Mouse (Mus musculus): ENCODE measurements around the gene 1700020A23Rik. TPM values are rescaled to one million over a fixed set of nuclear protein-coding genes. Genes with fewer than 3 reads are reported as not detected.

1700020A23Rik gene
- polyA plus RNA-seq, 2 experiments, result not detected

DNA sequence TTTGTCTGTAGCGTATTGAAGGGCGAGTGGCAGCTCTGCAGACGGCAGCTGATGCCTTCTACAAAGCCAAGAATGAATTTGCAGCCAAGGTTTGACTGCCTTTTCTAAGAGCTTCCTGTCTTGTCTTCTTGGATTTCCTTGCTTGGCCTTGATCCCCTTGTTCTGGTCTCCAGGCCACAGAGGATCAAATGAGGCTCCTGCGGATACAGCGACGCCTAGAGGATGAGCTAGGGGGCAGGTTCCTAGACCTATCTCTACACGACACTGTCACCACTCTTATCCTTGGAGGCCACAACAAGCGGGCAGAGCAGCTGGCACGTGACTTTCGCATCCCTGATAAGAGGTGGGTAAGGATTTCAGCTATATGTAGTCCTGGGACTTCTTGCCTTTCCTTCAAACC, 37.1 kb downstream of the 1700020A23Rik start:
- Histone ChIP-seq H3K27ac (replicated peaks; ENCODE audit: low read depth, low read length) (no peak overlapping the region), H3K27me3 (ENCODE audit: control insufficient read depth, insufficient read depth, low read length) (no peaks in the 10 kb centered on the region), H3K4me3 (replicated peaks; ENCODE audit: low read length) (no peak overlapping the region), H3K4me1 (ENCODE audit: control insufficient read depth, insufficient read depth, low read length) (no peaks in the 10 kb centered on the region), H3K9ac (ENCODE audit: low read depth, low read length, severe bottlenecking) (no peak overlapping the region), H3K4me2 (replicated peaks; ENCODE audit: low read depth, low read length, severe bottlenecking) (no peak overlapping the region), H3K9me3 (ENCODE audit: control insufficient read depth, low read length) (no peaks in the 10 kb centered on the region), H3K36me3 (ENCODE audit: control insufficient read depth, insufficient read depth, low read length) (peaks cover 76% of the 10 kb centered on the region)
- ATAC-seq (ENCODE audit: low FRiP score, low read depth) (no peak), DNase-seq (ENCODE audit: low spot score) (no peak)
- TF ChIP-seq POLR2A (IDR thresholded peaks at IDR 0.05; ENCODE audit: borderline replicate concordance, extremely low read depth, insufficient read depth, insufficient read length), result no peak
- WGBS, result 89% methylated on average over 10 of the region's 10 CpGs

DNA sequence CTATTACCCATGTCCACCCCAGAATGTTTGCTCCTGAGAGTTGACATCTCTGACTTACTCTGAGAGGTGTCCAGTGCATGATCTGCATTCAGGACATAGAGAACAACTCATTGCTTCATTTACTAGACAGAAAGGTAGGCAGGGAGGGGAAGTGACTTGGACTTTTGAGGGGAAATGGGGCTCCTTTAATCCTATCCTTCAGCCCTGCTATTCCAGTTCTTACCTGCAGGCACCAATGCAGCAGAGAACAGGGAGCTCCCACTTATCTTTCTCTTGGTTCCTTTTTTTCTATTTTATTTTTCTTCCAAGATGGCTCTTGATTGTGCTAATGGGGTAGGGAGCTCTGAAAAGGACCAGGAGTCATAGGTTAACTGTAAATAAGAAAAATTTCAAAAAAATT, 43.4 kb downstream of the 1700020A23Rik start:
- H3K4me1 ChIP-seq (ENCODE audit: control insufficient read depth, insufficient read depth, low read length), result peaks cover 13% of the 10 kb centered on the region
- no peaks in the 10 kb centered on the region for H3K9me3 ChIP-seq (ENCODE audit: control insufficient read depth, low read length)
- no peak for DNase-seq (ENCODE audit: low spot score)
- no peak overlapping the region for H3K27ac ChIP-seq (replicated peaks; ENCODE audit: low read depth, low read length)
- H3K36me3 ChIP-seq (ENCODE audit: control insufficient read depth, insufficient read depth, low read length), result peaks cover 15% of the 10 kb centered on the region
- no peak for ATAC-seq (ENCODE audit: low FRiP score, low read depth)
- TF ChIP-seq POLR2A (IDR thresholded peaks at IDR 0.05; ENCODE audit: borderline replicate concordance, extremely low read depth, insufficient read depth, insufficient read length), result no peak
- H3K4me2 ChIP-seq (replicated peaks; ENCODE audit: low read depth, low read length, severe bottlenecking), result no peak overlapping the region
- H3K9ac ChIP-seq (ENCODE audit: low read depth, low read length, severe bottlenecking), result no peak overlapping the region
- H3K4me3 ChIP-seq (replicated peaks; ENCODE audit: low read length), result no peak overlapping the region
- no peaks in the 10 kb centered on the region for H3K27me3 ChIP-seq (ENCODE audit: control insufficient read depth, insufficient read depth, low read length)

DNA sequence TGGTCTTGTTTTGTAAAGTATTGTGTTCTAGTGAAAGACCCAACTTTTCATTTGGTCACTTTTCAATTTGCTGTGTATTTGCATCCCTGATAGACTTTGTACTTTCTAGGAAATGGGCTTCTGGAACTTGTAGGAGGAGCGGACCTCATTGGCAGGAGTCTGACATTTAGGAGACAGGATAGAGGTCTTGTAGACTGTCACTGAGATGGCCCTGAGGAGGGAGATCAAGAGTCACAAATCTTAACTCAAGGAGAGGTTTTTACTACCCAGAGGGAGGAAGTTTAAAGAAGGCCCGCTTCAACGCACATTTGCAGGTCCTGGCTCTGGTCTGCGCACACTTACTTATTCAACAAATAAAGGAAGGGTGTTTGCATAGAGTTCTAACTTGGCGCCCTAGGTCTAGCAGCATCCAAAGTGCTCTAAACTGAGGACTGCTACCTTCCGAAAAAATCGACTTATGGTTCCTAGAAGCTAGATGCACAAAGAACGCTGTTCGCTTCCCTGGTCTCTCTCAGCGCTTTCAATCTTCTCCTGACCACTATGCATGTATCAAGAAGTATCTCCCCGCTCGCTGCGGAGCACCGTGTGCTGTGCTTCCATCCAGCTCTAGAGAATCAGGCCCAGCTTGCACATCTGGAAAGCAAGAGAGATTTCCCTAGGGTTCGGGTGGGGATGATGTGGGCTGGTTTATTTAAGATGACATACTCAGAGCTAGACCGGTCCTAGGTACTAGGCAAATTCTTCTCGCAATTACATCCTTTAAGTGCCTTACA, 44.1 kb downstream of the 1700020A23Rik start:
- Histone ChIP-seq H3K9ac (ENCODE audit: low read depth, low read length, severe bottlenecking) (peak overlapping the region; percentile 88), H3K36me3 (ENCODE audit: control insufficient read depth, insufficient read depth, low read length) (peaks cover 9% of the 10 kb centered on the region), H3K4me3 (replicated peaks; ENCODE audit: low read length) (peak overlapping the region; percentile 92), H3K27ac (replicated peaks; ENCODE audit: low read depth, low read length) (no peak overlapping the region), H3K4me1 (ENCODE audit: control insufficient read depth, insufficient read depth, low read length) (peaks cover 13% of the 10 kb centered on the region), H3K27me3 (ENCODE audit: control insufficient read depth, insufficient read depth, low read length) (no peaks in the 10 kb centered on the region), H3K9me3 (ENCODE audit: control insufficient read depth, low read length) (no peaks in the 10 kb centered on the region), H3K4me2 (replicated peaks; ENCODE audit: low read depth, low read length, severe bottlenecking) (peak overlapping the region; percentile 88)
- WGBS, result 8% methylated on average over 17 of the region's 17 CpGs
- ATAC-seq (ENCODE audit: low FRiP score, low read depth) (peak; percentile 3; the same call in 1 of the 2 replicates), DNase-seq (ENCODE audit: low spot score) (peak; percentile 22)
- TF ChIP-seq POLR2A (IDR thresholded peaks at IDR 0.05; ENCODE audit: borderline replicate concordance, extremely low read depth, insufficient read depth, insufficient read length), result no peak

DNA sequence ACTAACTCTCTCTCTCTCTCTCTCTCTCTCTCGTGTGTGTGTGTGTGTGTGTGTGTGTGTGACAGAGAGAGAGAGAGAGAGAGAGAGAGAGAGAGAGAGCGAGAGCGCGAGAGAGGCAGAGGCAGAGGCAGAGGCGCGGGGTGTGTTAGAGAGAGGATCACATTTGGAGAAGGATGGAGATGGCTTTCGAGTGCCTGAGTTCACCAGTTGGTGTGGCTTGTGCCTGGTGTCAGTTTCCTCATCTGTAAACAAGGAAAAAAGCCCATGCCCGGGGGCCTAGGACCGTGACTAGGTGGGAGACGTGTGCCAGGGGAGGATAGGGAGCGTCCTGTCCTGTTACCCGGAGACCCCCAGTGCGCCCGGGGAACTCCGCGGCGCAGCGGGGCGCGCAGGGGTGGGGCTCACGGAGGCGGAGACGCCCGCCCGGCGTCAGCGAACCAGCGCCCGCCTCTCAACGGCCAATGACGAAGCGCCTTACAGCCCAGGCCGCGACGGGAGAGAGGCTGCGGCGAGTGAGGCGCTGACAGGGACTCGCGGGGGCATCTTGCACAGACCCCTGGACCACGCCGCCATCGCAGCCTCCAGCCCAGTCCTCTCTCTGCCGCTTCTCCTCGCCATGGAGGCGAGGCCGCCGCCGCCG, 44.9 kb downstream of the 1700020A23Rik start, which contains the start of gene Ptpra:
Gene Ptpra, plus strand, starts transcription at position 485 of the 640 bp plus-strand sequence.
- ATAC-seq (ENCODE audit: low FRiP score, low read depth) (peak; percentile 96), DNase-seq (ENCODE audit: low spot score) (peak; percentile 89)
- peak; percentile 73; the same call in 1 of the 2 replicates for TF ChIP-seq POLR2A (IDR thresholded peaks at IDR 0.05; ENCODE audit: borderline replicate concordance, extremely low read depth, insufficient read depth, insufficient read length)
- Histone ChIP-seq H3K27ac (replicated peaks; ENCODE audit: low read depth, low read length) (peak within 1 kb of the TSS; percentile 76), H3K4me3 (replicated peaks; ENCODE audit: low read length) (peak within 1 kb of the TSS; percentile 92), H3K4me1 (ENCODE audit: control insufficient read depth, insufficient read depth, low read length) (peaks cover 13% of the 10 kb centered on the region), H3K36me3 (ENCODE audit: control insufficient read depth, insufficient read depth, low read length) (peaks cover 5% of the 10 kb centered on the region; the same call in 1 of the 2 replicates), H3K9ac (ENCODE audit: low read depth, low read length, severe bottlenecking) (peak within 1 kb of the TSS; percentile 88), H3K27me3 (ENCODE audit: control insufficient read depth, insufficient read depth, low read length) (no peaks in the 10 kb centered on the region), H3K9me3 (ENCODE audit: control insufficient read depth, low read length) (no peaks in the 10 kb centered on the region), H3K4me2 (replicated peaks; ENCODE audit: low read depth, low read length, severe bottlenecking) (peak within 1 kb of the TSS; percentile 88)
- under 1% methylated on average over 33 of the region's 50 CpGs for WGBS

DNA sequence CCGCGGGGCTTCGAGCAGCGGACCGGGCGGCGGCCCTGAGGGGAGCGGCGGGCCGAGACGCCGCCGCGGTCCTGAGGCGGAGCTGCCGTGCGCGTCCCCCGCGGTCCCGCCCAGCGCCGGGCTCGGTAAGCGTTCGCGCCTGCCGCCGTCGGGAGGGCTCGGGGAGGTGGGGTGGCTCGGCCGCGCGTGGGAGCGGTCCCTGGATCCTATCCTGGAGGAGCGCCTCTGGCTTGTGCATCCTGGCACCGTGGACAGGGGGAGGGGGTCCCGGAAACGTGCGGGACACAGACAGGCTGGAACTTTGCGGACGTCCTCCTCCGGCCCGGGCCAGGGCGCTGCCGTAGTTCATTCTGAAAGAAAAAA, 45.4 kb downstream of the 1700020A23Rik start:
- 0% methylated on average over 20 of the region's 47 CpGs for WGBS
- peak; percentile 84 for ATAC-seq (ENCODE audit: low FRiP score, low read depth)
- Histone ChIP-seq H3K27ac (replicated peaks; ENCODE audit: low read depth, low read length) (peak overlapping the region; percentile 76), H3K4me2 (replicated peaks; ENCODE audit: low read depth, low read length, severe bottlenecking) (peak overlapping the region; percentile 88), H3K9me3 (ENCODE audit: control insufficient read depth, low read length) (no peaks in the 10 kb centered on the region), H3K9ac (ENCODE audit: low read depth, low read length, severe bottlenecking) (peak overlapping the region; percentile 88), H3K27me3 (ENCODE audit: control insufficient read depth, insufficient read depth, low read length) (no peaks in the 10 kb centered on the region), H3K36me3 (ENCODE audit: control insufficient read depth, insufficient read depth, low read length) (peaks cover 3% of the 10 kb centered on the region; the same call in 1 of the 2 replicates), H3K4me1 (ENCODE audit: control insufficient read depth, insufficient read depth, low read length) (peaks cover 13% of the 10 kb centered on the region), H3K4me3 (replicated peaks; ENCODE audit: low read length) (peak overlapping the region; percentile 92)
- TF ChIP-seq POLR2A (IDR thresholded peaks at IDR 0.05; ENCODE audit: borderline replicate concordance, extremely low read depth, insufficient read depth, insufficient read length), result no peak
- peak; percentile 18 for DNase-seq (ENCODE audit: low spot score)
